Mouse (Mus musculus): ENCODE data around the gene Tex35.

The Tex35 gene

DNA sequence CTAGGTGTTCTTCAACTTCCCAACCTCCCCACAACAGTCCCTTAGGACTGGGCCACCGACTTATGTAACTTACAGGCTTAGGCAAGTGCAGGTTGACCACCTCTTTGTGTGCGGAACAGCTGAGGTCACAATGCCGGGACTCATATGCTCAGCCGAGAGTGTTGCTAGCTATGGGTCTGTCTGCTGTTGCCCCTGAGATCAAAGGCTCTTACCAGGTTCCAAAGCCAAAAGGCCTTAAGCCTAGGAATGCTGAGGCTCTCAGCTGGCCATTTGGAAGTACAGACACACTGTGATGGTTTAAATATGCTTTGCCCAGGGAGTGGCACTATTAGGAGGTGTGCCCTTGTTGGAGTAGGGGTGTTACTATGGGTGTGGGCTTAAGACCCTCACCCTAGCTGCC lies at the start of gene Tex35:
Tex35 (minus strand) TSS at position 101 of the 400 bp plus-strand sequence.
- no peak for DNase-seq (ENCODE audit: low spot score in 2 of 2)

DNA sequence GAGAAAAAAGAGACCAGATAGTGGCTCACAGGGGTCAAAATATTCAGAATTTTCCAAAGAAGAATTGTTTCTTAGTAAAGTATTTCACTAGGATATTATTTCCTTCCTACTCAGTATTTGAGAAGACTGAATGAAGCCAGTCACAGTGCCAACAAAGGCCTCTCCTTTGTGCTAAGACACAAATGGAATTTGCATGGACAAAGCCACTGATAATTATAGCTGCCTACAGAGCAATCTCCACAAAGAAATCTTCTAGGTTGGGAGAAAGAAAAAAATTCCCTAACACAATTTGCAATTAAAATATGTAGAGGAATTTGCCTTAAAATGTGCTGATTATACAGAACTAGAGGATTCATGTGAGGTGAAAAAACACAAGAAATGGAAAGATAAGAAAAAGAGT lies 45.3 kb upstream of the Tex35 start:
- DNase-seq (ENCODE audit: low spot score in 2 of 2), result no peak

DNA sequence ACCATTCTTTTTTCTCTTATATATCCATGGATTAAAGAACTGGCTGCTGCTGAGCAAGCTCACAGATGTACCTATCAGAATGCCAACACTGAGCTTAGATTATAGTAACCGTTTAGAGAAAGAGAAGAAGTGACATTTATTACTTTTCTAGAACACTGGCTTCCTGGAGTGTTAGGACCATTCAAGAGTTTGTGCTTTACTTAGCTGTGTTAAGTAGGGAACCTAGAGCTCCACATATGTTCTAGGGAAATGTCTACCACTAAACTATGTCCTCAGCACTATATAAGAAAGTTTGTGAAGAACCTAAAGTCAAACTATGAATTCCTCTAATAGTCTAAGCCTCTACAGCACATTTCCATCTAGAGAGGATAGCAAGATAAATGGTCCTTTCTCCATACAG lies 41.6 kb upstream of the Tex35 start:
- DNase-seq (ENCODE audit: low spot score in 2 of 2), result no peak

DNA sequence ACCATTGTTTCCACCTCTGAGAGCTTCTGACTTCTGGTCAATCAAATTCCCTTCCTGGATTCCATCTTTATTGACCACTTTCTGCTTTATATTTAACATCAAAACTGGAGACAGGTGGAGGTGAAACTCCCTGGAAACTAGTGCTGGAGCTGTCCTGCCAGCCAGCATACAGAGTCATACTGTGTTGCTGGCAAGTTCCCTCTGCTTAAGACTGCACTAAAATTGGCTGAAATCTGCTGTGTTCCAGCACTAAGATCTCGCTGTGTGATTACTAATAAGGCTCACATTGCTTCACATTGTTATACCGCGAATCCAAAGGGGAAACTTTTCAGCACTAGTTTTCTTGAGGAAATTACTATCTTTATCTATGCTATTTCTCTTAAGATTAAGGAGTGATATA lies 36.1 kb upstream of the Tex35 start:
- DNase-seq (ENCODE audit: low spot score in 2 of 2), result no peak

DNA sequence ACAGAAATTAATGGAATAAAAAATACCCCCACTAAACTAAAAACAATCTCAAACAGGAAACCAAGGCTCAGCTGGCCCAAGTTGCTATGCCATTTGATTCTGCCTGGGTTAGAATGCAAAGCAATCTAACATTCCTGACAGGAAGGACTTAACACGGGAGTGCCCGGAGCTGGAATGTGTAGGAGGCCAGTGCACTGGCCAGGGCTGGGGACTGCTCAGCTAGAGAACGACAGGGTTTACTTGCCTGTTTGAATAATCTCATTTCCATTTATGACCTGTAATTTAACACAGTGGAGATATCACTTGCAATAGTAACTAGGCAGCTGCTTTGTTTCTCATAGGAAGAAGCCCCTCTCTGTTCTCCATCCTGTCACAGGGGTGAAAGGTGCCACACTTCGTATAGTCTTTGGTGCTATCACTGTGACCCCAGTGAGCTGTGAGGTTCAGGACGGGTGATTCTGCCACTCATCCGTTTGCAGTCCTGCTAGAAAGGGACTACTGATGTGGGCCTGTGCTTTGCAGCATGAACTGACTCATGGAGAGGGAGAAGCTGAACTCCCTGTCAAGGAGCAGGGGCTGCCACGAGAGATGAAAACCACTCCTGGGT lies 34.9 kb upstream of the Tex35 start:
- DNase-seq (ENCODE audit: low spot score in 2 of 2), result no peak

DNA sequence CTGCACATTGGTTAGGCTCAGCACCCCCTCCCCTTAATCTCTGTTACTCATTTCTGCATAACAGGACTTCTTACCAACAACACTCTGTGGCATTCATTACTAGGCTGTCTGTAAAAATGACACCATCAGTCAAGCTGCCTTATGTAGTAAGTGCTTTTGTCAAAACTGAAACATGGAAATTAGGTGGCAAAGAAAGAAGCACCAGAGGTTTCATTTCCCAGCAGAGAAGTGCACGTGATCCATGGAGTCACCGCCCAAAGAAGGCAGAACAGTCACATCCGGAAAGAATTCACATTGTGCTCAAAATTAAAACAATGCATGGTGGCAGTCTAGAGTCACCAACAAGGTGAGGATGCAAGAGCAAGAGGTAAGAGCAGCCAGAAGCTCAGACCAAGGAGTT lies 32.5 kb upstream of the Tex35 start:
- no peak for DNase-seq (ENCODE audit: low spot score in 2 of 2)

DNA sequence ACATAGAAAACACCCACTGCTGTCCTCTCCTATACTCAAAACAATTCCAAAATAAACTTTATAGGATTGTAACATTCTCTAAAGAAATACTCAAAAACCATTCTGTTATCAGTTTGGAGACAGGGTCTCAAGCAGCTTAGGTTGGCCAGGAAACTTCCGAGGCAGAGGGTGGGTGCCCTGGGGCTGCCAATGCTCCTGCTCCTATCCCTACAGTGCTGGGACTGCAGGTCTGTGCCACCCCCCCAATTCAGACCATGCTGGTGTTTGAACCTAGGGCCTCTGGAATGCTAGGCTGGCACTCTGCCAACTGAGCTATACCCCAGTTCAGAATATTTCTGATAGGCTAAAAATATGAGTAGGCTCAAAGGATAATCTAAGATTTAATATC lies 29.4 kb upstream of the Tex35 start:
- DNase-seq (ENCODE audit: low spot score in 2 of 2), result no peak

DNA sequence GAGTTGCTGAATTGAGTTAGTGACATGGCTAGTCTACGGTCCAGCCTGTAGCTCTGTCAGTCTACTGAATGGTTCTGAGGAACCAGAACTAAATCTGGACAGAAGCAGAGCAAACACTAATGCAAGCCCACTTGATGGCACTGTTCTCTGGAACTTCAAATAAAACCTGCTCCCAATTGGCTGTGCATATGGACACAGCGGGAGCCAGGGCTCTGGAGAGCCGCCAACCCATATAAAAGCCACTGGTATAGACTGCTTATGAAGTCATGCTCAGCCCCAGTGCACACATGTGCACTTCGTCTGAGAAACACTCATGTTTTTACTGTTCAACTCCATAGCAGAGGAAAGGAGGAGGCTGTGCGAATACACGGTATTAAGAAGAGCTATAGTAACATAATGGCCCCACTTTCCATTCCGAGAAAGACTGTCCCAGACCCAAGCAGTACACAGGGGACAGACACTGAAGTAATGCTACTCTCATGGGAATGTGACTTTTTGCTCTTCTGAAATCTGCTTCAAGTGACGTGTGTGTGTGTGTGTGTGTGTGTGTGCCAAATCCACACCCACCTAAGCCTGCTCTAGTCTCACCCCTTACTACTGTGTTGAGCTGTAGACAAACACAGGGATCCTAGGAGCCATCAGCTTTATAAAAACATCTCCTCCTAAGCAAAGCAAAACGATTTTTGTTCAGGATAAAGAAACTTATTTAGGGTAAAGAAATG lies 28.8 kb upstream of the Tex35 start:
- DNase-seq (ENCODE audit: low spot score in 2 of 2), result no peak

DNA sequence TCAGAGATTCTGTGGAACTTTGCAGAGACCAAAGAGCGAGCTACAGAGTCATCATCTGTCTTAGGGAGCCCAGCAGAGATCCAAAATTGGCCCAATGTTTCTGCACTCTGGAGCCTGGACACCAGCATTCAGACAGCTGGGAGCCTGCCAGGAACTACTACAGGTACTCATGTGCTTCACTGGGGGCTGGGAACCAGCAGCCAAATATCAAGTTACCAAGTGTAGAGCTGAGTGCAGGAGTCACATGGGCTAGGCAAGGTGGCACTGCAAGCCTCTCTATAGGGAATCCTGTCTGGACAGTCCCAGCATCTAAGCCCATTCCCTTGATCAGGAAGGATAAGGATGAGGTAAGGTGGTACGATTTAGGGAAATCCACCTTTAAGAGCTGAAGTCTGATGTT lies 19.7 kb upstream of the Tex35 start:
- DNase-seq (ENCODE audit: low spot score in 2 of 2), result no peak

DNA sequence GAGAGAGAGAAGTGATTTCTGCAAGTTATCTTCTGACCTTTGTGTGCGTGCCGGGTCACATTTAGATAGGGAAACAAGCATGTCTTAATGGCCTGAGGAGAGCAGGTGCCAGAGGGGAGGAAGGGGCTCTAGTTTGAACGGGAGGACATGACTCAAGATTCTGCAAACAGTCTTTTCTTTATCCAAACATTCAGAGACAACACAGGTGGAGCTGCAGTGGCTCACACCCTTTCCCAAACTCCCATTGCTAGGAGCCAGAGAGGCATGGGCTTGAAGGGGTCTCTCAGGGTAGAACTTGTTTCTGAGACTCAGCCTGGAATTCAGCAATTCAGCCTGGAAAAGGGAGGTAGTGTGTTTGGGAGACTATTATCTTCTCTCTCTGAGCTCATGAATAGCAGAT lies 15.4 kb upstream of the Tex35 start:
- no peak for DNase-seq (ENCODE audit: low spot score in 2 of 2)

DNA sequence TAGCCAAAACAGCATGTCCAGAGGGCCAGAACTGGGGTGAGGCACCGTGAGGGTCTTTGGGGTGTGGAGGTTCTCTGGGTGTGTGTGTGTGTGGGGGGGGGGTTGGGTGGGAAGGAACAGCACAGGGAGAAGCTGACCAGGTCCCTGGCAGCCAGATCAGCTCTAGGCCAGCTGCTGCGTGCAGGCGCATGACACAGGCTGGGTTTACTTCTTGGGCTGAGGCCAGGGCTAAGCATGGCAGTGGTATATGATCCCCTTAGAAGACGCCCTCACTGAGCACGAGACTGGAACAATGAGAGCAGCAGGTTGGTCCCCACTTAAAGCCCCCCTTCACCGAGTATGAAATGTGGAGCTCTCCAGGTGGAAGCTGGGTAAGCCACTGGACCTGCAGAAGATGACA lies 10.7 kb upstream of the Tex35 start:
- DNase-seq (ENCODE audit: low spot score in 2 of 2), result no peak

DNA sequence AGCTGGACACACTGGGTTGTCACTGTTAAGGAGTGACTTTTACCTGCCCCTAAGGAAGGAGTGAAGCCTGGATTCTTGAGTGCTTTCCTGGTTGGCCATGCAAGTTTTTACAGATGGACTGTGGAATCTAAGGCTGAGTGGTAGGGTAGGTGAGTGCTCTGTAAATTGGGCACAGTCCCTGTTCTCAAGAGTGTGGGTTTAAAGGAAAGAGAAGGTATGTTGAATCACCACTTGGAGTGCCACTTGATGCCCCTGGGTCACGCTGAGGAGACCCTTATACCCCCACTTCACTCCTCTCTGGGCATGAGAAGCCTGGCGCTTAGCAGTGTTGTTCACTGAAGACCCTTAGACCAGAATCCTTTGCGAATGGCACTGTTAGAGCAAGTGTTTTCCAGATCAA lies 9.0 kb upstream of the Tex35 start:
- DNase-seq (ENCODE audit: low spot score in 2 of 2), result no peak

DNA sequence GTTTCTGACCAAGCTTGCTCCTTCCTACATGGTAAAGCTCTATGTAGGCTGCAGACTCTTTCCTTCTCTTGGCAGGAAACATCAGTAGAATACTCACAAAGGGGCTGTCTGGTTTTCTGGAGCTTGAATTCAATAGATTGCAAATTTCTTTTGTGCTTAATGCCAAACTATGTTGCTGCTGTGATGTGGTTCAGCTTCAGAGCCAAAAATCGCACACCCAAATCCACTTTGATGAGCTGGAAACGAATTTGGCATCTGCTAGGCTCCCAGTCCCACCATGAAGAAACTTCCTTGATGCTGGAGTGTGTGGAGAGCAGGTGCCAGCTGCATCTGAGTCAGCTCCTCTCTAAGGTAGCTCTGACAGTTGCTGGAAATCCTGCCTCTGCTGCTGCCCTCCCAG lies 6.0 kb upstream of the Tex35 start:
- no peak for DNase-seq (ENCODE audit: low spot score in 2 of 2)

DNA sequence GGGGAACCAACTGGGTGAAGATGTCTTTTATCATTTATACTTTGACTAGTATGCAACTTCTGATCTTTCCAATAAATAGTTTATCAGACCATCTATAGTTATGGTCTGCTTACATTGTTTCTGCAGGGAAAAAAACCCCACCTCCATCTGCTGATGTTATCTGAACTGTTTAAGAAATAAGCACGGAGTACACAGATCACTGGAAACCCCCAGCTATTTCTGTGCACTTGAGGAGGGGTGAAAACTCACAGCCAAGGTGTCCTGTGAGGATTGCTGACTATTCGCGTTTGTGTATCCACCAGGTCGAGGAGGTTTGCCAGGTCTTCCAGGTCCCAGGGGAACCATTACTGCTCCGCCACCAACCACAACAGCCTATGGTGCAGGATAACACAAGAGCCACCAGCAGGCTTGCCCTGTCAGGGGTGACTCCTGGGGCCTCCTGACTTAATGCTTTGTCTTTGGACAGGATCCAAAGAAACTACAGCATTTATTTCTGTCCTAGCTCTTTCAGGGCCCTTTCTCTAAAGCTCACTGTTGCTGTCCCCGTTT lies 1.9 kb upstream of the Tex35 start:
- no peak for DNase-seq (ENCODE audit: low spot score in 2 of 2)

DNA sequence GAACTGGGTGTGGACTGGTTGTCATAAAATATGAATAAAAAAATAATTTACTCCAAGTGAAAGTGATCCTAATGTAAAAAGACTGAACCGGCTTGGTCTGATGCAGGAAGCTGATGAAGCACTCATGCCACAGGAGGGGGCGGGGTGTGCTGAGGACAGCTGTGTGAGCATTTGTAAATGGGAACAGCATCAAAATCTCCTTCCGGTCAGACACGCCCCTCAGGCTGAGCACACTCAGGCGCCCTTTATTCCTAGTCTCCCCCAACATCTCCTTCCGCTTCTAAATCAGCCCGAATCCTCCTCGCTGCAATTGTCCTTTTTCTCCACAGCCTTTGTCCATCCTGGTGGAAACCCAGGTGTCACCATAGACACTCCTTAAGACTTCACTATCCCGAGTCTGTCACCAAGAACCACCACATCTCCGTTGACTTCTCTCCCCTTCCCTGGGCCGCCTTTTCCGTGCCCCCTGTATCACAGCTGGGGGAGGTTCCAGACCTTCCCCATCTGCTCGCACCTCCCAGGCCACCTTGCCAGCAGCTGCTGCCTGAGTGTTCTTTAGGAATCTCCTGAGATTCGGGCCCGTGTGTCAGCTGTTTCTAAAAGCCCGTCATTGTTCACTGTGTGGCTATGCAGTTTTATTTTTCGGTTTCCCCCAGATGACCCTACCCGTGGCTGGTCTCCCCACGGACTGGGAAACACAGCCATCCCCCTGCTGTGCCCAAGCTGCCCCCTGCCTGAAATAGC lies 7.2 kb downstream of the Tex35 start:
- no peak for DNase-seq (ENCODE audit: low spot score in 2 of 2)

DNA sequence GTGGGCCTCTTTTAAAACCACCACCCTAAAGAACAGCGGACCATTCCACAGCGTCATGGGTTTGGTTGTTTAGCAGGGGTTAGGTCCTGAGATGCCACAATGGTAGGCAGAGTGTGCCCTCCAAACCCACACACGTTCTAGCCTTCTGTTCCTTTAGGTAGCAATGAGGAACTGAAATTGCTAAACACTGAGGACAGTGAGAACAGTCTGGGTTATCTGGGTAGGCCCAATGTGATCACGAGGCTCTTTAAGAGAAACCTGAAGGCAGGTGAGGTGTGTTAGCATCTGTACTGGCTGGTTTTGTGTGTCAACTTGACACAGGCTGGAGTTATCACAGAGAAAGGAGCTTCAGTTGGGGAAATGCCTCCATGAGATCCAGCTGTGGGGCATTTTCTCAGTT lies 12.9 kb downstream of the Tex35 start:
- no peak for DNase-seq (ENCODE audit: low spot score in 2 of 2)

DNA sequence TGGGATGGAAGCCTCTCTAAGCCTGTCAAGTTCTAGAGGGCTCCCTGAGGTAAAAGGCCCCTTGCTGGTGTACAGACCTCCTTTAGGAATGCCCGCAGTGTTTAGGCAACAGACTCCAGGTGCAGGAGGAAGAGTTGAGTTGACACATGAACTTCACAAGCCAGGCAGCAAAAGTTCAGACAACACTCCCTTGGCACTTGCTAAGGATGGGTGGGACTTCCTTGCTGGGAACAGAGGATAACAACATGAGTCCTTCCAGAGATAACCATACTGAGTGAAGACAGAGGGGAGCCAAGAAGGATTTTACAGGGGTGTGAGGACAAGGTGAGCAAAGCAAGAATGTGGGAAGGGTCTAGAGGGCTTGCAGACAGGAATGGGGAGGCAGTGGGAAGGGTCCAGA lies 15.9 kb downstream of the Tex35 start:
- no peak for DNase-seq (ENCODE audit: low spot score in 2 of 2)

DNA sequence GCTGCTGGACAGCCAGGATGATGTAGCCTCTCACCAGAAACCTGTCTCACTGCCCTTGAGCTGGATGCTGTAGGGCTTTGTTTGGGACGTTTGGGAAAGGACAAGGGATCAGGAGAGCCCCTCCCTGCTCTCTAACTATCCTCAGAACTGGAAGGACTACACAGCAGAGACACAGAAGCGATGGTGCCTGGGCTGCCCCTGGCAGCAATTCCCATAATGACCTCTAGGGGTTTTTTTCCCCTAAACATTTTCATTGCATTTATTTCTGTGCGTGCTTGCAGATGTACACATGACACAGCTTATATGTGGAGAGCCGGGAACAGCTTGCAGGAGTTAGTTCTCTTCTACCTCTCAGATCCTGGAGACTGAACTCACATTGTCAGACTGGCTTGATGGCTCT lies 16.3 kb downstream of the Tex35 start:
- DNase-seq (ENCODE audit: low spot score in 2 of 2), result no peak

DNA sequence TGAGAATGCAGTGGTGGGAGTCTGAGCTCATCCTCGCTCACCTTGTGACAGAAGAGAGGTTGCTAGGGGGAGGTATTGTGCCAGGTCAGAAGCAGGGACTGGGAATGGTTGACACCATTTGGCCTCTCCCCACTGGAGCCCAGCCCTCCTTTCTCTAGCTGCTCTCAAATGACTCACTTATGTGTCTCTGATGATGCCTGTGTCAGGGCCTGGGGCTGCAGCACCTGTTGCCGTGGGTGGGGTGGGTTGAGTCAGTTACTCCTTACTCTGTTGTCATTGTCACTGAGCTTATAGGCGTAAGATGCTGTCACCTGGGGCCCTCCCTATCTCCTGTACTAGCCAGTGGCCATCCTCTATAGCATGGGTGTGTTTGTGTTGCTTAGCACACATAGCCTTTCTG lies 17.6 kb downstream of the Tex35 start:
- no peak for DNase-seq (ENCODE audit: low spot score in 2 of 2)

DNA sequence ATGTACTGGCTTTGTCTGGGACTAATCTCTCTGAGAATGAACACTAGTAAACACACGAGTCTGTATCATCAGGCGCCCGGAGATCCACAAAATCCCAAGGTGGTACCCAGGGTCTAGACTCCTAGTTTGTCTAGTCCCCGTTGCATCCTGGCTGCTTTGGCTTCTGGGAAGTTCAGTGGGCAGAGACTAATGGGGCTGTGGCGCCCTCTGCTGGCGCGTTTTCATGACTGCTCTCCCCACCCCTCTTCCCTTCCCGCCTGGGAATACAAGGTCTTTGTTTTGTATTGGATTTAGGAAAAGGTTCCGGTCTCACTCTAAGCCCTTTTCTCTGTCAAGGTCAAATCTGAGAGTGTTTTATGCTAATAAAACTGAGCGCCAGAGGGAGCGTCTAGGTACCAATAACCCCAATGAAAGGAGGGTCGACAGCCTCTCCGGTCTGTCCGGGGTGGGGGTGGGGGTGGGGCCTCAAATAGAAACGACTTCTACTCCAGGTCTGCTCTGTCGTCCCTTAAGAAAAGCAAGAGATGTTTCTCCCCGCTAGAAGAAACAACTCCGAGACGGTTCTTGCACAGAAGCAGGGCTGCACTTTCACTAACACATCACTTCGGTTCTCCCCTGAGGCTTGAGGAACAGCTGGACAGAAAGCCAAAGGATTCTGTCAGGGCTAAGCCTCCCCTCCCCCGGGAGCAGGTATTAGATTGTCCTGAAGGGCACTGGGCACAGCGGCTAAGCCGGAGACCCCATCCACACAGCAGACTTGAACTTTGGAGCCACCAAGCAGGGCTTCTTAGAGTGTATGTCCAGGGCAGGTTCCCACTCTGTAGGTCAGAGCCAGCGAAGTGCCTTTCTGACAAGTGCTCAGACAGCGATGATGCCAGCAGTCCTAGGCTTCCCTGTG lies 22.1 kb downstream of the Tex35 start:
- DNase-seq (ENCODE audit: low spot score in 2 of 2), result peak in 1 of 2 experiments; percentile 43

DNA sequence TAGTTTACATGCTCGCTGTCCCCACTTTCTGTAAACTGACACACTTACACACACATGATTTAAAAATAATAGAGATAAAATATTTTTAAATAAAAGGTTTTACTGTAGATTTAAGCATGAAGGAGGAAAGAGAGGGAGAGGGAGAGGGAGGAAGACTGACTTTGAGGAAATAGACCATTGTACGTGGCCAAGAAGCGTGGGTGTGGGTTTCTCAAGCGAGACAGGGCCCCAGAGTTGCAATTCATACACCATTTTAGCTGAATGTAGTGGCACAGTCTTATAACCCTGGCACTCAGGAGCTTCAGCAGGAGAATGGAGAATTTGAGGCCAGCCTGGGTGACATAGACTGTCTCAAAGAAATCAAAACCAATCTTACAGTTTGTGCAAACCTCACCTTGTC lies 25.5 kb downstream of the Tex35 start:
- DNase-seq (ENCODE audit: low spot score in 2 of 2), result no peak

DNA sequence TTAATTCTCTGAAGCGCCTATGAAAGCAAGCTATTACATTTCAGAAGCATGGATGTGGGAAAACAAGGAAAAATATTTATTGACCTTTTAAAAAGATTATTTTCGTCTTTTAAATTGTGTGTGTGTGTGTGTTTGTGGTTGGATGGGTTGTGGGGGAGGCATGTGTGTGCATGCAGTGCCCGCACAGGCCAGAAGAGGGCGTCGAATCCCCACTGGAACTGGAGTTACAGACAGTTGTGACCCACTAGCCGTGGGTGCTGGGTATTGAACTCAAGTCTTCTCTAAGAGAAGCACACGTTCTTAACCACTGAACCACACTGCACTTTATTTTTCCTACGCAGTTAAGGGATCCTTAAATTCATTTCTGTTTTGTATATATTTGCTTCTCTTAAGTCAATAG lies 26.5 kb downstream of the Tex35 start:
- no peak for DNase-seq (ENCODE audit: low spot score in 2 of 2)
